Mouse (Mus musculus) ES-E14 (cell line): ENCODE data around the gene 4931422A03Rik. TPM values are rescaled to one million over a fixed set of nuclear protein-coding genes. Genes with fewer than 3 reads are reported as not detected.

ENCODE experiments used
- DNase-seq: peaks from one replicate; pipeline ENCODE4 v3.0.0-alpha.2; 2013; ENCODE audit warnings: low read depth, low spot score
- H3K27ac ChIP-seq: 2 replicates; pipeline ENCODE4 v1.5.1; 2012; ENCODE audit warnings: low read depth, mild to moderate bottlenecking, low read length, moderate library complexity, mixed read lengths; ENCODE audit not compliant: poor library complexity, insufficient read depth, severe bottlenecking
- H3K36me3 ChIP-seq: 2 replicates; pipeline ENCODE4 v1.6.1; 2012; ENCODE audit warnings: mild to moderate bottlenecking, low read length, moderate library complexity, mixed read lengths; ENCODE audit not compliant: control insufficient read depth, poor library complexity, insufficient read depth, severe bottlenecking
- H3K4me1 ChIP-seq, 2 experiments: fragments of 150-350 bp in 1 of 2; sonication (generic) in 1 of 2; 2 replicates each; pipeline ENCODE4 v1.6.1; 2012; ENCODE audit warnings: low read length in 2 of 2, mild to moderate bottlenecking in 1 of 2, mixed read lengths in 1 of 2; ENCODE audit not compliant: control insufficient read depth in 2 of 2, insufficient read depth in 2 of 2, poor library complexity in 1 of 2
- H3K4me3 ChIP-seq, 2 experiments: fragments of 150-350 bp in 1 of 2; sonication (generic) in 1 of 2; 2 replicates each; pipeline ENCODE4 v1.5.1; 2012; ENCODE audit warnings: low read length in 2 of 2, low read depth in 1 of 2, mild to moderate bottlenecking in 1 of 2, mixed read lengths in 1 of 2; ENCODE audit not compliant: insufficient read depth in 1 of 2, poor library complexity in 1 of 2, severe bottlenecking in 1 of 2
- H3K9ac ChIP-seq: 2 replicates; pipeline ENCODE4 v1.6.1; 2012; ENCODE audit warnings: low read depth, mild to moderate bottlenecking, low read length, mixed read lengths; ENCODE audit not compliant: poor library complexity, insufficient read depth, severe bottlenecking
- H3K9me3 ChIP-seq: fragments of 150-350 bp; sonication (generic); 2 replicates; pipeline ENCODE4 v1.6.1; 2012; ENCODE audit warnings: low read depth, mild to moderate bottlenecking, low read length; ENCODE audit not compliant: control insufficient read depth, insufficient read depth
- CHD2 ChIP-seq: IDR thresholded peaks from 2 replicates; pipeline ENCODE4 v1.6.1; 2014; ENCODE audit warnings: mild to moderate bottlenecking, low read depth, low read length, inconsistent platforms
- HCFC1 ChIP-seq: IDR thresholded peaks from 2 replicates; pipeline ENCODE4 v1.6.1; 2012; ENCODE audit warnings: low read length, inconsistent platforms, borderline replicate concordance; ENCODE audit not compliant: insufficient read depth
- MAFK ChIP-seq: IDR thresholded peaks from 2 replicates; pipeline ENCODE4 v1.6.1; 2014; ENCODE audit warnings: mild to moderate bottlenecking, low read depth, low read length, inconsistent platforms; ENCODE audit not compliant: insufficient read depth
- ZC3H11A ChIP-seq: IDR thresholded peaks from 2 replicates; pipeline ENCODE4 v1.6.1; 2012; ENCODE audit warnings: low read depth, mild to moderate bottlenecking, inconsistent platforms, low read length, borderline replicate concordance
- ZNF384 ChIP-seq: IDR thresholded peaks from 2 replicates; pipeline ENCODE4 v1.6.1; 2012; ENCODE audit warnings: low read depth, low read length, inconsistent platforms
- in situ Hi-C, 2 experiments: fragments of 600-800 bp; cut with MboI; formaldehyde crosslinking; loops; one replicate each; pipeline ENCODE4 v1.15.1; 2025; ENCODE audit warnings: low sequenced_read_pairs in 2 of 2, inconsistent platforms in 1 of 2; ENCODE audit not compliant: unreplicated experiment in 2 of 2
- total RNA-seq: library from RNA; depleted of rRNA; stranded (reverse); fragments of 300-350 nt; gene quantifications from 2 replicates; pipeline ENCODE4 v1.2.3, GENCODE M21; 2012

4931422A03Rik gene
- total RNA-seq, 1 experiment = 0.54 TPM

- no peaks in the 10 kb centered on the region for H3K36me3 ChIP-seq
- no peaks in the 10 kb centered on the region; a peak in 1 of 4 replicates for H3K4me1 ChIP-seq
Measured at GRCm38 (mm10) chr2:103958634-103959033, 69.5 kb downstream of the 4931422A03Rik start.

GRCm38 (mm10) chr2:103957649-103958546, 70.3 kb downstream of the 4931422A03Rik start, which contains the start of gene Lmo2:
TSS of gene Lmo2 (plus strand) at chr2:103957986.
- in situ Hi-C loops = no loop called here
- TF ChIP-seq ZC3H11A = no peak
- TF ChIP-seq MAFK = no peak
- no peak for TF ChIP-seq HCFC1
- TF ChIP-seq CHD2 = no peak
- no peak for TF ChIP-seq ZNF384
- Histone ChIP-seq H3K27ac (no peak within 1 kb of the TSS), H3K9me3 (no peaks in the 10 kb centered on the region), H3K9ac (no peak within 1 kb of the TSS), H3K36me3 (no peaks in the 10 kb centered on the region), H3K4me3 (no peak within 1 kb of the TSS), H3K4me1 (no peaks in the 10 kb centered on the region; a peak in 1 of 4 replicates)
- no peak for DNase-seq

More at GRCm38 (mm10) chr2:103958634-103959033, 69.5 kb downstream of the 4931422A03Rik start:
- TF ChIP-seq CHD2 = no peak
- no peak for TF ChIP-seq HCFC1
- TF ChIP-seq ZC3H11A = no peak
- TF ChIP-seq MAFK = no peak
- TF ChIP-seq ZNF384 = no peak
- H3K9ac ChIP-seq = no peak overlapping the region
- H3K9me3 ChIP-seq = no peaks in the 10 kb centered on the region
- in situ Hi-C loops = no loop called here
- H3K4me3 ChIP-seq = no peak overlapping the region
- no peak for DNase-seq
- no peak overlapping the region for H3K27ac ChIP-seq

- H3K4me3 ChIP-seq = no peak overlapping the region
- H3K36me3 ChIP-seq = no peaks in the 10 kb centered on the region
- H3K9ac ChIP-seq = no peak overlapping the region
- no peaks in the 10 kb centered on the region; a peak in 1 of 4 replicates for H3K4me1 ChIP-seq
- DNase-seq = no peak
- no peak for TF ChIP-seq MAFK
- no peak overlapping the region for H3K27ac ChIP-seq
- no peaks in the 10 kb centered on the region for H3K9me3 ChIP-seq
- in situ Hi-C loops = no loop called here
Measured at GRCm38 (mm10) chr2:103956867-103957266, 71.3 kb downstream of the 4931422A03Rik start.

GRCm38 (mm10) chr2:103955714-103956113, 72.4 kb downstream of the 4931422A03Rik start:
- H3K4me3 ChIP-seq = no peak overlapping the region
- H3K27ac ChIP-seq = no peak overlapping the region
- H3K9me3 ChIP-seq = no peaks in the 10 kb centered on the region
- H3K4me1 ChIP-seq = no peaks in the 10 kb centered on the region; a peak in 1 of 4 replicates
- DNase-seq = no peak
- H3K9ac ChIP-seq = no peak overlapping the region
- no peak for TF ChIP-seq ZC3H11A
- TF ChIP-seq HCFC1 = no peak
- TF ChIP-seq ZNF384 = no peak
- no peak for TF ChIP-seq CHD2
- TF ChIP-seq MAFK = no peak
- in situ Hi-C loops = no loop called here
- no peaks in the 10 kb centered on the region for H3K36me3 ChIP-seq
